Mouse (Mus musculus): Measurements from ENCODE around the gene Itga5. TPM values are rescaled to one million over a fixed set of nuclear protein-coding genes. Genes with fewer than 3 reads are reported as not detected.

Gene Itga5
- total RNA-seq, 2 experiments from 2014 or later: 1.4 to 1.9 TPM

DNA sequence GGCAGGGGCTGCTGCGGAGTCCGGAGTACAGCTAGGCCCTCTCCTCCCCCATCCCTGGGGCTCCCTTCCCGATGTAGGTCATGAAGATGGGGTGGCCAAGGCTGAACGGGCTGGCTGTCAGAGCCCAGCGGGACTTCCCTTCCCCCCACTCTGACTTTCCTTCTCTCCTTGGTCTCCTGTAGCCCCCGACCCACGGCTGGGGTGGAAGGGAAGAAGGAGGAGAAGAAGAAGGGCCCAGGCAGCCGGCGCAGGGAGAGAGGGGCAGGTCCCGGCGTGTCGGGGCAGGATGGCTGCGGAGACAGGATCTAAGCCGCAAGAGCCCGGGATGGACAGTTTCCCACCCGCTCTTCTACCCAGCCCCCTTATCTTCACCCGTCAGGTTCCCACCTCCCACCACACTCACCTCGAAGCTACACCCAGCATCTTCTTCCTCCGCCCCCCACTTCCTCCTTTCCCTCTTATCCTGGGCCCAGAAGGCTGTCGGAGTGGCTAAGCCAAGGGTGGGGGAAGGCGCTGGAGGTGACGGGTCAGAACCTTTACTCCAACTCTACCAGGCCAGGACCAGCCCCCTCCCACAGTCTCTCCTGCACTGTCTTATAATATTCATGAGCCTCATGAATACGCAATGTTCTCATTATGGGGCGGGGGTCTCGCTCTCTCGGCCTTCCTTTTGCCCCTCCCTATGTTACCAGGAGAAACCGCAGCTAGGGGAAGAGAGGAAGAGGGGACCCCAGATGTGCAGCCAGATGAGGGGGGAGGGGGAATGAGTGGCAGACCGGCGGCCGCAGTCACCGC lies 27.2 kb downstream of the Itga5 start:
- no peak for DNase-seq

DNA sequence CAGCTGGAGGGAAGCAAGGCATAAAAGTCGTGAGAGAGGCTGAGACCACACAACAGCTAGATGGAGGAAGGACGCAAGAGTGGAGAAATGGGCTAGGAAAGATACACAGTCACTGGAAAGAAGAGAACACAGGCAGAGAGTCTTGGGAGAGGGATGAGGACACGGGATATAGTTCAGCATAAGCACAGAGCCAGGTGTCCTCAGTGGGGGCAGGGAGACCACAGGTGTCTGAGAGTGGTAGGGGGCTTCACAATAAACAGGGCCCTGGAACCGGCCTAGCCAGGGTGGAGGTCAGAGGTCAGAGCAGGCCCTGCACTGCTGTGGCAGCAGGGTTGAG lies 27.8 kb downstream of the Itga5 start:
- DNase-seq: no peak

DNA sequence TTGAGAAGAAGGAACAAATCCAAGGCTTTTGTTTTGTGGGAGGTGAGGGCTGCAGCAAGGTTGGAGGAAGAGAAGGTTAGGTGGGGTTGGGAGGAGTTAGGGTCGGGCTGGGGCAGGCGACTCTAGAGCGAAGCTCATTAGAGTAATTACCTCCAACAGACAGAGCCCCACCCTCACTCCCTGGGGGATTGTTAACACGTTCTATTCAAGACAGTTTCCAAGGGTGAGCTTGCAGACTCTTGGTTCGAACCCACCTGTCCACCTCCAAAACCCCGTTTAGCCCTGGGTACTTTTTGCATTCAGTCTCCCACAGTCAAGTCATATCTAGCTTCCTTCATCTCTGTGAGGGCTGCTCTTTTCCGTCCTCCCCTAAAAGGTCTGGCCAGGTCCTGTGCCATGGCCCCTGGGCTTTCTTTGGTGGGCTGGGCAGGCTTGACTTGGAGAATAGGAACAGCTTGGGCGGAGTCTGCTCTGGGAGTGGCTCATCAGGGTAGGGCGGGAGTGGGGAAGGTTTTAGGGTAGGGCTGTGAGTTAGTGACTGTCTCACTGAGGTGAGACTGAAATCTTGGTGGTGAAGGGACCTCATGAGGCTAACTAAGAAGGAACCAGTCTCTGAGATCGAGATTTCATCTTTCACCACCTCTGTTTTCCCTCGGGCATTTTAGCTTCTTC lies 29.4 kb downstream of the Itga5 start:
- no peak for DNase-seq

DNA sequence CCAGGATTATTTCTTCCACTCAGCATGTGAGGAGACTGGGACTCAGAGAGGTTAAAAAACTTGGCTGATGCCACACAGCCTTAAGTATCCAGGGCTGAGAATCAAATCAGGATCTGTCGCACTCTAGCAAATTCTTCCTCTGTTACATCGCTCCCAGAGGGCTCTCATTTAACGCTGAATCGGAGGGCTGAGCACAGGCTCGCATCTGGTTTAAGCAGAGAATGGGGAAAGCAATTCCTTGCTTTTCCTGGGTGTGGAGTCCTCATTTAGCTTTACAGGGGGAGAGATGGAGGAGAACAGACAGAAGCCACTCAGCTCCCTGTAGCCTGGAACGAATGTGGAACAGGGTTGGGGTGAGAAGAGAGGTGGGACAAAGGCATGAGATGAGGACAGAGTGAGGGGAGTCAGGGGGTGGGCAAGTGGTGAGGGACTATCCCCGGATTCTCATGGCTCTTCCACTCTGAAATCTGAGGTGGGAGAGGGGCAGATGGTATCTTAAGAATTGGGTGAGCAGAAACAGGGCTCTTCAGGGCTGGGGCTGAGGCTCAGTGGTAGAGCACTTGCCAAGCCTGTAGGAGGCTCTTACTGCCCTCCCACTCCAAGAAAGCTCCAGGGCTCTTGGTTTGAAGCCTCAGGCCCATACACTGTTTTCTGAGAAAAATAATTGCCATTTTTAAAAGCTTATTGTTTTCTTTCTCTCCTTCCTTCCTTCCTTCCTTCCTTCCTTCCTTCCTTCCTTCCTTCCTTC lies 30.9 kb downstream of the Itga5 start:
- DNase-seq: no peak

DNA sequence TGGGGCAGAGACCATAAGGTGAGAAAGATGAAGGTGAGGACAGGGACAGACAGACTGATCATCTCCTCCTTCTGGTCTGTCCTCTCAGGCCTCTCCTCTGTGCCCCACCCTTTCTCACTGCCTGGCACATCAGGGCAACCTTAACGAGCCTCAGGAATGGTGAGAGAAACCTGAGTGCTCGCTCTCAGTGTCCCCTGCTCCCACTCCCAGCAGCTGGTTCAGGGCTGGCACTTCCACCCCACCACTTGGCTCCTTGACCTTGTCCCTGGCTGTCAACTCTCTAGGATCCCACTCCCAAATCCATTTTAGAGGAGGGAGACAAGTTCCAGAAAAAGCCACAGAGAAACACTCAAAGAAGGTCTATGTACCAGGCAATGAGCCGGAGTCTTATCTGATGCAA lies 31.5 kb downstream of the Itga5 start:
- DNase-seq: no peak

DNA sequence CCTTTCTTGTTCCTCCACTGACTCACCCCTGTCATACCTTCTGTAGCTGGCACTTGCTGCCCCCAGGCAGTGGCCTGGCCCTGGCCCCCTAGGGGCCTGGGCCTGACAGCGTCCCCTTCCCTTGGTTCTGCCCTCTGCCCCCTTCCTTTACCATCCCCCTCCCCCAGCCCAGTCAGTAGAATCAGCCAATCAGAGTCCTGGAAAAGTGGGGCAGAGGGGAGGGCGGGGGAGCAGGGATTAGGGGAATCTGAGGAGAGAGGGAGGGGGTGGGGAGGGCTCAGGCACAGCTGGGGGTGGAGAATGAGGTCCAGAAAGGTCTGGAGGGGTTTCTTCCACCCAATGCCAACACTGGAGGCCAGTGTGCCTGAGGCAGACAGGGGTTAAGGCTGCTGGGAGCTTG lies 32.4 kb downstream of the Itga5 start:
- no peak for DNase-seq

DNA sequence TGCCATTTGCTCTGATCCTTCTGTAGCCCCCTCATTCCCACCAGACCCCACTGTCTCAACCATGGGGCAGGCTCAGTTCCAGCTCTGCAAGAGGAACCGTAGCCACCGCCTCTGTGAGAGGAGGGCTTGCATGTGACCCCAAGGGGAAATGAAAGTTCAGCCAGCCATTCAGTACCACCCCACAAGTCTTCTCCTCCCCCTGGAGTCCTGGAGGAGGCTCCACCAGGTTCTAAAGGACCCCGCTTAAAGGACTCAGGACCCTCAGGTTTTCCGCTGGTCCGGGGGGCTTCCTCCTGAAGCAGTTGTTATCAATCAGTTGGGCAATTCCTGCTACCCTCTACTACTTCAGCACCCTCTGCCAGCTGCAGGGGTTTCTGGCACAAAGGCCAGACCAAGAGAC lies 32.8 kb downstream of the Itga5 start:
- no peak for DNase-seq

DNA sequence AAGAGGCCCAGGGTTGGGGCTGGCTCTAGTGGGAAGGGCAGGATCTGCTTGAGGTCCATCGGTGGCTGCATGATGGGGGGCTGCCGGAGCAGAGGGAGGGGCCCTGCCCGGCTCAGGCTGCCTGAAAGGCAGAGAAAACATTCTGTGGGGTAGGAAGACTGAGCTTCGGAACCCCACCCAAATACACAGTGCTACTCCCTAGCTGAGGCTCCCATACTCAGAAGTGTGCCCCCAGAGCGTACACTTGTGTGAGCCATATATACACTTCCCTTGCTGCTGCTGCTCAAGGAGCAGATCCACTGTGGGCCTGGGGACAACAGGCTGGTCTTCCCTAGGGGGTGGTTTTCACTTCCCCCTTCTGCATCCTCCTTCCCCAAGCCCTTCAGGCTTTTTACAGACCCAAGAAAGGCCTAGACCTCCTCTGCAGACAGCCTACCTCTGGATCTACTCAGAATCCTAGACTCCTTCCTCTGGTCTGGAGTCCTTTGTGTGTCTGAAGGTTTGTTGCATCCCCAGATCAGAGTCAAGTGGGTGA lies 33.4 kb downstream of the Itga5 start:
- no peak for DNase-seq

DNA sequence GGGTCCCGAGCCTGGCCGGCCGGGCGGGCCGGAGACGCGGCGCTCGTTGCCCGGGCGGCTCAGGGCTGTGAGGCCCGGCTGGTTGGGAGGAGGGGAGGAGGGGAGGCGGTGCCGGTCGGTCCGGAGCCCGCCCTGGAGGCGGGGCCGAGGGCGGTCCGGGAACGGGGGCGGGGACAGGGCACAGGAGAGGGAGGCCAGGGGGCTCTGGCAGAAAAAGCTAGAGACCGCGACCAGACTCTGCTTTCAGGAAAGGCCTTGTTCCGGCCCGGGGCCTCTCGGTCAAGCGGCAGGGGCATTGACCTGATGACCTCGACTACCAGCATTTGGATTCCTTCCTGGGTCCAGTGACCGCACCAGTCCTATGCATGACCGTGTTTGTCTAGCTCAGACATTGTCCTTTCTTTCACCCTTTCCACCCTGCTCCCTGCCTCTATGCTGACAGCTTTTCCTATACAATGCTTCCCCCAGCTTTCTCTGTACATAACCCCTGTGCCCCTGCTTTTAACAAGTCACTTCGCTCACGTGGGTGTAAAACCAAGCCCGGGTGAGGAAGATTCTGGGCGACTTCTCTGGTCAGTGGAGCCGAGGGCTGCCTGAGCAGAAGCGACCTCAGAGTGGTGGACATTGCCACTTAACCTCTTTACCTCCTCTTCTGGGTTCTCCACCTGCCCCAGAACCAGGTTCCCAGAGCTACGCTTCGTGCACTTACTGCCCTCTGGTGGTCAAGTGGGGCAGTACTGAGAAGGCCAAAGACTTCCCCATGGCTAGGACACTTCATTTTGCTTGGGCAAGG lies 42.9 kb downstream of the Itga5 start:
- peak; percentile 83 to 86 for DNase-seq

DNA sequence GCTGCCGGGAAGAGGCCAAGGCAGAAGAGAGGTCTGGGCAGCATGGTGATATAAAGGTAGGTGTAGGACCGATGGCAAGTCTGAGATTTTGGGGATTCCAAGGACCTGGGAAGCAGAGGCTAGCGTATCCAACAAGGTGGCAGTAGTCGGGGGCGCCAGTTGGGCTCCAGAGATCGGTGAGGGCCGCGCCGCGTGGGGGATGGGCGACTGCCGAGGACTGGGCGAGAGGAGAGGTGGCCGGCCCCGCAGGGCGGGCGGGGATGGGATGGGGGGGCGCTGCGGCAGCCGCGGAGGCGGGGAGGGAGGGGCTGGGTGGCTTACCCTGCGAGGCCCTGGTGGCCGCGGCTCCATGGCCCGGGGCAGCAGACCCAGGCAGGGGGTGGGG lies 43.5 kb downstream of the Itga5 start:
- peak in 1 of 2 experiments; percentile 48 for DNase-seq

DNA sequence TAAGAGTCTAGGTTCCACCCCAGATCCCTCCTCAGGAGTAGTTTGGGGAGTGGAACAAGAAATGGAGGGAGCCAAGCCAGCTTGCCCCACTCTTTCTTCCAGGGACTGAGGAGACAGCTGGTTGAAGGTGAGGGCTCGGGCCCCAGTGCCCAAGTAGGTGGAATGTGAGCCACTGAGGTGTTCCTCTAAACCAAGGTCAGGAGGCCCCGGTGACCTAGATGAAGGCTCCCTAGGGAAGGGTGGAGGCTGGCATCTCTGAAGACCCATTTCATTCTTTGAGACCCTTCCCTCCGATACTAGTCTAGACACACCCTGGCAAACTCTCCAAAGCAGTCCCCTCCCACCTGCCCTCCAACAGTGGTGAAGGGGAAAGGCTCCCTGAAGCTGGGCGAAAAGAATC lies 44.2 kb downstream of the Itga5 start:
- no peak for DNase-seq

DNA sequence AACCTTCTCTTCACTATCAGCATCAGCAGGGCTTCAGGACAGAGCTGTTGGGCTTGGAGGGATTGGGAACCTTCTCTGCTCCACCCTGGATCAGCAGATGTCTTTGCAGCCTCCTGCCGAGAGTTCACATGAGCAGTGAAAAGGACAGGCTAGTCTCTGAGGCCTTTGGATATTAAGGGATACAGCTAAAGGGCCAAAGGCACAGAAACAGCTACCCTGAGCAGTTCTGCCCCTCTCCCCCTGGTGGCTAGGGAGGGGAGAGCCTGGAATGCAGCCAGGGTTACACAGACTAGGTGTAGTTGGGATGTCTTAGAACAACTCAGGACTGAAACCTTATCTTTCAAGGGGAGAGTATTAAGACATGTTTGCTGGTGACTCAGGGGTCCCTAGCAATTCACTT lies 45.5 kb downstream of the Itga5 start:
- no peak for DNase-seq

DNA sequence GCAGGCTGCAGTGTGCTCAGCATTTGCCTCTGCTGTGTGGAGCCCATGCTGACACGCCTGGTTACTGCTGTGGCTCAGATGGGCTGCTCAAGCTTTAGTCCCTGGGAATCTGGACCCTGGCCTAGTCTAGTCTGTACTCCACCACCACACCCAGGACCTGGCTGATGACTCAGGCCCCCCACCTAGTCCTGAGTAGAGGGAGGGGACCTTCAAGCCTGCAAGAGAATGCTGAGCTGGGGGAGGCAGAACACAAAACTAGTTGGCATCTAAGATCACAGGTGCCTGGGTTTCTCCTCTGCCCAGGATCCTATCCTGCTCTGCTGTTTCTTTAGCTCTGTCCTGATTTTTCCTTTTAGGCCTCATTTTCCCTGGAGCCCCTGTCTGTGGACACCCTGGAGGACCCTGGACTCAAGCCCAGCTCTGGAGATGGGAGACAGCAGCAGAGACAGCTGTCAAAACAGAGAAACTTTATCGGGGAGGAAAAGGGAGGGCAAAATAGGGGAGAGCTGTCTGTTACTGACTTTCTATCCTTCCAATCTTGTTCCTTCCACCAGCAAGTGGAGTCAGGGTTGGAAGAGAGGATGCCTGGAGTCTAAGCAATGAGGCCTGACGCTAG lies 48.3 kb downstream of the Itga5 start:
- no peak for DNase-seq

DNA sequence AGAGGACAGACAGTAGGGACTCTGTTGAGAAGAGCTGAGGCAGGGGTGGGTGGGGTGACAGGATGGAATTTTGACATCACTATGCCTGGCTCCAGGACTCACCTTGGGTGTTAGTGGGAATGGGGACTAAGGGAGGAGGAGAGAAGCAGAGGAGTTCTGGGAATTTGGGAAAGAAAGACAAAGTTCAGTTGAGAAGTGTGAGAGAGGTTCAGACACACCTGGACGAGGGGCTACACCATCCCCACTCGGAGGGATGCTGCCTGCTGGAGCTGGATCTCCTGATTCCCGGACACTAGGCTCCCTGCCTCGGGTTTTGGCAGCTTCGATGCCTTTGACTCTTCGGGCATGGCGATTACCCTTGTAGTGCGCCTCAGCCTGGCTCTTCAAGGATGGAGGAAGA lies 48.8 kb downstream of the Itga5 start:
- DNase-seq: no peak

DNA sequence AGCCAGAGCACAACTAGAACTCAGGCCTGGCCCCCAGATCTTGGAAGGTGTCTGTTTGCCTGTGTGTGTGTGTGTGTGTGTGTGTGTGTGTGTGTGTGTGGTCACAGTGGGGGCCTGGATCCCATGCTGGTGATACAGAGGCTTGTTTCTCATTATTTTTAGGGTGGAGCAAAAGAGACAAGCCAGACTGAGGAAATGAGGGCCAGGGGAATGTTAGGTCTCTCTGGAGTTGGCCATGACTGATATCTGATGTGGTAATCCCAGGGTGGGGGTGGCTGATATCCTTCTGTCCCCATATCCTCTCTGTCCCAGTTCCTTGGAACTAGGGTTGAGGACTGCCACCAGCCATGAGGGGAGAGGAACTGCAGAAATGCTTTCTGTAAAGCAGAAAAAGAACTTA lies 49.4 kb downstream of the Itga5 start:
- no peak for DNase-seq

DNA sequence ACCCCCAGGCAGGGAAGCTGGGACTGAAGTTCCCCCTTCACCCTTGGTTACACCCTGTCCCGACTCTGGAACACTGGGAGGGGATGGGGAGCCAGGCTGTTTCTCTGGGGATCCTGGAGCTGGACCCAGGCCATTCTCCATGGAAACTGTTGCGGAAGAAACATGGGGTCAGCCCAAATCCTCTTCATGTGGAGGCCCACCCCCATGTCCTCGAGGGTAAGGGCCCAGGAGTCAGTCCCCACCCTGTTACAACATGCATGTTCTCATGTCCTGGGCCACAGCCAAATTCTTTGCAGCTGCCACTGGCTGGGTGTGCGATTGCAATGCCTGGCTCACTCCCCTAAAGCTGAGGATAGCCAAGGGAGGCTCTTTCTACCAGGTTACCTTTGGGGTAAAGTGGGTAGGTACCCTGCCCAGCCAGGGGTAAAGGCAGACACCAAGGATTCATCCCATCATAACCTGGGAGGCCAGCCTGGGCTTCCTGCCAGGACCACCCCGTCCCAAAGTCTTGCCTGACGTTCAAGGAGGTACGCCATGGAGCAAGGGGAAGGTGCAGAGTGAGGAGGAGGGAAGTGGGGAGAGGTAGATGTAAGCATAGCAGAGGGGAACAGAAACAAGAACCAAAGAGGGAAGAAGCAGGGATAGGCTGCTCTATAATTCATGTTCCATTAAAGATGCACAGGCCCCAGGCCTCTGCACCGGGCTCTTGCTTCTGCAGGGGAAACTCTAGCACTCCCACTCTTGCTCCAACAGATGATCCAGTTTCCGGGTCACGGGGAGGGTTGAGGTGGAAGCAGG lies 50.4 kb downstream of the Itga5 start:
- DNase-seq: no peak

DNA sequence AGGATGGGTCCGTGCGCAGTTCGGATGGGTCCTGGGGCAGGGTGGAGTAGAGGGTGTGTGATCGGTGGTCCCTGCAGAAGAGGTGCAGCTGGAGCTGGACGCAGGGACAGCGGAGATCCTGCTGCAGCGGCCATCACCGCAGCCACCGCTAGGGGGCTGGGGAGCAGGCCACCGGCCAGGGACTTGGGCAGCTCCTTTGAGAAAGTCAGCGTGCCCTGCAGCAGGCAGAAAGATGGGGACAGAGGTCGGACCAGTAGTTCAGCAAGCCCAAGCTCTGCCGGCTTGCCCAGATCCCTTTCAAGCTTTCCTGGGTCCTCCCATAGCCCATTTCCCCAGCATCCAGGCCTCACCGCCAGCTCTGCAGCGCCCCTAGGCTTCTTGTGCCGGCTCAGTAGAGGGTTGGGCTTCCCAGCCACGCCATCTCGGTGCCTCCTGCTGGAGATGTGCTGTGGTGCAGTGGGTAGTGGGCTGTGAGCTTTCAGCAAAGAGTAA lies 51.5 kb downstream of the Itga5 start:
- DNase-seq: peak; percentile 68

DNA sequence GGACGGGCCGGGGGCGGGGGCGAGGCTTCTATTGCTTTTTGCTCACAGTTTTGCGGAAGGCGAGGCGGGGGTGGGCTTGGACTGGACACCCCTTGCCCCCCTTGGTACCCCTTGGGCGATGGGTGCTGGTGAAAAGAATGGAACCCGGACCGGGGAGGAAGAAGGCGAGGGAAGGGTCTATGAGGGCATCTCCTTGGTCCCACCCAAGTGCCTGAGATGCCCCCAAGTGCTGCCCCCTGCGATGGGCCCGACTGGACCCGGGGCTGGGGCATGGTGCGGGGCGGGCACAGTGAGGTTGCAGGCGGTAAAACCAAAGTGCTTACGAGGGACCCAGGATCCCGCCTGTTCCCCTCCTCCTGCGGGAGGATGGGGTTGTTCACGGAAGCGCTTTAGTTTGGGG lies 52.4 kb downstream of the Itga5 start:
- no peak for DNase-seq

DNA sequence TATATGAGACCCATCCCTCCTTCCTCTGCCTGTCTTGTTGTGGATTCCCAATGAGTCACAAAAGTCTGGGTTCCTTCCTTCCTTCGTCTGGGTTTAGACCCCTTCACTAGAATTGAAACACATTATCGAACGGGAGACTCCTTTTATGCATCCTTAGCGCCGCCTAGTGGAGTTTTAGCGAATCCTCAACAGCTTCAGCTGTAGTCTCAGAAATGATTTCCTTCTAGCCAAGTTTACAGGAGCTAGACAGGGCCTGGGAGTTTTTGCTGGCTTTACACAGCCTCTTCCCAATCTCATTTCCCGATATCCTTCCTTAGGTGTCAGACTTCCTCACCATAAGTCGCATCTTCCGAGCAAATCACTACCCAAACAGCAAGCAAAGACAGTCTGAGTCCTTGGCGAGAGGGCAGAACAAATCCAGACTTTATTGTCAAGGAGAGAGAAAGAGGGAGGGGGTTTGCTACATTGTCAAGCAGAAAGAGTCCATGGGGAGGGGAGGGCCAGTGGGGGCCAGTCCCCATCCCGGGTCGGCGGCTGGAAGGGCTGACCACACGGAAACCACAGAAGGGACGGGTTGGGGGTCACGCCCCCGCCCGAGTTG lies 53.0 kb downstream of the Itga5 start:
- DNase-seq: peak in 1 of 2 experiments; percentile 54

DNA sequence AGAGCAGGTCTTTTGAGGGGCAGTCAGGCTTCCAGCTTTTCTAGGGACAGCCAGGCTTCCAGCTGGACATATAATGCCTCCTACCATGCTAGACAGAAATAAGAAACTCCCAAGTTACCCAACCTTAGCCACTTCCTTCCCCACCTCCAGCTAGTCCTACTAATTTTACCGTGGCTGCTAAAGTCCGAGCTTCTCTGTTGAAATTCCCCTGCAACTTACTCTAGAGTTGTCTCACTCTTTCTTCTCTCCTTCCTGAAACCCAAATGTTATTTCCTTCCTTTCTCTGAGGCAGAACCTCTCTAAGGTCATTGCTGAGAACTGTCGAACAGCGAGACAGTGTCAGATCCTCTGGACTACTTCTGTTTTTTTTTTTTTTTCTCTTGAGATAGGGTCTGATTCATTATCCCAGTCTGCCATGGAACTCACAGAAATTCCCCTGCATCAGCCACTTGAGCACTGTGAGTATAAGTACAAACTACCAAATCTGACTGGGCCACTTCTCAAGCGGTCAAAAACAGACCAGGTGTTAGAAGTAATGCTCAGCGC lies 56.1 kb downstream of the Itga5 start, which contains the start of gene Gpr84:
TSS of gene Gpr84 (minus strand) at position 248 of the 546 bp plus-strand sequence.
- no peak for DNase-seq

Data from layer of hippocampus, postnatal 36 days (tissue).